Mouse (Mus musculus) intestine, embryonic 16.5 days (tissue): Measurements from ENCODE around the gene Nop58. TPM values are rescaled to one million over a fixed set of nuclear protein-coding genes. Genes with fewer than 3 reads are reported as not detected.

Experiments
- ATAC-seq: fragments of 200-750 bp; cut with Nextera tagmentation; 2 replicates; pipeline ENCODE4 v1.8.0; 2017; ENCODE audit warnings: moderate TSS enrichment, moderate library complexity
- H3K27ac ChIP-seq: fragments of 300-500 bp; sonication (generic); 2 replicates; pipeline ENCODE4 v1.5.1; 2014; ENCODE audit warnings: mild to moderate bottlenecking, low read length
- H3K27me3 ChIP-seq: fragments of 300-500 bp; sonication (generic); replicated peaks from 2 replicates; pipeline ENCODE4 v1.6.1; 2014; ENCODE audit warnings: low read length, control low read depth, mixed read lengths; ENCODE audit not compliant: control insufficient read depth, insufficient read depth
- H3K36me3 ChIP-seq: fragments of 300-500 bp; sonication (generic); 2 replicates; pipeline ENCODE4 v1.6.1; 2014; ENCODE audit warnings: low read length, control low read depth; ENCODE audit not compliant: control insufficient read depth, insufficient read depth
- H3K4me1 ChIP-seq: fragments of 300-500 bp; sonication (generic); 2 replicates; pipeline ENCODE4 v1.6.1; 2014; ENCODE audit warnings: low read length, control low read depth, mixed read lengths; ENCODE audit not compliant: control insufficient read depth, insufficient read depth
- H3K4me2 ChIP-seq: fragments of 300-500 bp; sonication (generic); 2 replicates; pipeline ENCODE4 v1.6.1; 2014; ENCODE audit warnings: low read depth, low read length, control low read depth
- H3K4me3 ChIP-seq: fragments of 300-500 bp; sonication (generic); 2 replicates; pipeline ENCODE4 v1.5.1; 2014; ENCODE audit warnings: mild to moderate bottlenecking, low read length
- H3K9ac ChIP-seq: fragments of 300-500 bp; sonication (generic); 2 replicates; pipeline ENCODE4 v1.6.1; 2014; ENCODE audit warnings: low read depth, low read length
- H3K9me3 ChIP-seq: fragments of 300-500 bp; sonication (generic); 2 replicates; pipeline ENCODE4 v1.6.1; 2016; ENCODE audit warnings: low read length, control low read depth; ENCODE audit not compliant: control insufficient read depth
- WGBS: fragments of 180-500 bp; shearing (Covaris S2); extraction: QIAGEN DNeasy Blood & Tissue Kit; methylation state at CpG from one replicate; pipeline ENCODE4 v1.1.7; 2014; 5-methylcytosine and 5-hydroxymethylcytosine counted together
- polyA plus RNA-seq: library from polyadenylated mRNA; unstranded; fragments of >200 nt; fragmentation: Nextera tagmentation; extraction: Ambion mirVana; gene quantifications from 2 replicates; pipeline ENCODE4 v1.2.1, GENCODE M21; 2015

Gene Nop58
- polyA plus RNA-seq, 1 experiment from 2014 or later, result 227 TPM

DNA sequence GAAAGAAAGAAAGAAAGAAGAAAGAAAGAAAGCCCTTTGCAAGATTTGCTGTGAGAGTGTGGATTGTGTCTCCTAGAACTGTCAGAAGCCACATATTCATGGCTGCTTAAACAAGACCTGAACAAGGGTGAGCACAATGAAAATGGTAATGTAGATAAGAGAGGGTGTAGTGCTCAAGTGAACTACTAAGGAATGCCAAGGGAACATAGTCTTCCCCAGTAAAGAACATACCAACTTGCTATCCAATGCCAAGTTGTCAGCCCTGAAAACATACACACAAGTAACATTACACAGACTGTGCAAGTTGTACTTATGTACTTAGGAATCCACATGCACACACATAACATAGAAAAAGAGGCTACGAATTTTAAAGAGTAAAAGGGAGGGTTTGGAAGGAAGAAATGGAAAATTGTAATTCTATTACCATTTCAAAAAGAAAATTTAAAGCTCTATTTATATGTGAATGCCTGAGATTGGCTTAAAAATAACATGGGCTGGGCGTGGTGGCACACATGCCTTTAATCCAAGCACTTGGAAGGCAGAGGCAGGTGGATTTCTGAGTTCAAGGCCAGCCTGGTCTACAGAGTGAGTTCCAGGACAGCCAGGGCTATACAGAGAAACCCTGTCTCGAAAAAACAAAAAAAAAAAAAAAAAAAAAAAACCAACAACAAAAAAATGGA is 21.2 kb upstream of the Nop58 start:
- no peaks in the 10 kb centered on the region for H3K9me3 ChIP-seq
- no peak overlapping the region for H3K4me2 ChIP-seq
- ATAC-seq, result no peak
- H3K4me1 ChIP-seq, result peaks cover 6% of the 10 kb centered on the region
- no peak overlapping the region for H3K27ac ChIP-seq
- no peak overlapping the region for H3K9ac ChIP-seq
- no peak overlapping the region for H3K4me3 ChIP-seq
- WGBS, result 79% methylated on average over 2 of the region's 3 CpGs
- no peaks in the 10 kb centered on the region for H3K27me3 ChIP-seq
- no peaks in the 10 kb centered on the region for H3K36me3 ChIP-seq

GRCm38 (mm10) chr1:59668871-59669270 is 15.9 kb upstream of the Nop58 start:
- Histone ChIP-seq H3K27ac (no peak overlapping the region), H3K4me3 (no peak overlapping the region), H3K4me1 (peaks cover 12% of the 10 kb centered on the region), H3K9me3 (no peaks in the 10 kb centered on the region), H3K9ac (no peak overlapping the region; the same call in 1 of the 2 replicates), H3K27me3 (no peaks in the 10 kb centered on the region), H3K4me2 (no peak overlapping the region), H3K36me3 (no peaks in the 10 kb centered on the region)
- WGBS, result 72% methylated on average over 2 of the region's 2 CpGs
- ATAC-seq, result no peak

- Histone ChIP-seq H3K36me3 (no peaks in the 10 kb centered on the region), H3K4me3 (peak overlapping the region; percentile 99), H3K9ac (peak overlapping the region; percentile 96), H3K27me3 (no peaks in the 10 kb centered on the region), H3K4me1 (peaks cover 12% of the 10 kb centered on the region), H3K4me2 (peak overlapping the region; percentile 51), H3K9me3 (no peaks in the 10 kb centered on the region), H3K27ac (peak overlapping the region; percentile 93)
- WGBS, result under 1% methylated on average over 39 of the region's 54 CpGs
- peak; percentile 81 for ATAC-seq
Measured at GRCm38 (mm10) chr1:59669962-59670630, 14.7 kb upstream of the Nop58 start.

GRCm38 (mm10) chr1:59670641-59671168 is 14.1 kb upstream of the Nop58 start, which contains the start of gene Sumo1:
TSS of gene Sumo1 (minus strand) at chr1:59670834.
- no peaks in the 10 kb centered on the region for H3K36me3 ChIP-seq
- peaks cover 12% of the 10 kb centered on the region for H3K4me1 ChIP-seq
- no peaks in the 10 kb centered on the region for H3K9me3 ChIP-seq
- peak; percentile 95 for ATAC-seq
- peak within 1 kb of the TSS; percentile 96 for H3K9ac ChIP-seq
- under 1% methylated on average over 36 of the region's 36 CpGs for WGBS
- H3K27ac ChIP-seq, result peak within 1 kb of the TSS; percentile 93
- H3K4me3 ChIP-seq, result peak within 1 kb of the TSS; percentile 99
- H3K27me3 ChIP-seq, result no peaks in the 10 kb centered on the region
- peak within 1 kb of the TSS; percentile 70 for H3K4me2 ChIP-seq

- peaks cover 5% of the 10 kb centered on the region for H3K4me1 ChIP-seq
- no peak overlapping the region for H3K9ac ChIP-seq
- no peaks in the 10 kb centered on the region for H3K27me3 ChIP-seq
- H3K4me3 ChIP-seq, result no peak overlapping the region
- H3K4me2 ChIP-seq, result no peak overlapping the region
- 92% methylated on average over 2 of the region's 2 CpGs for WGBS
- ATAC-seq, result no peak
- H3K27ac ChIP-seq, result no peak overlapping the region
- no peaks in the 10 kb centered on the region for H3K9me3 ChIP-seq
- no peaks in the 10 kb centered on the region for H3K36me3 ChIP-seq
Measured at GRCm38 (mm10) chr1:59673661-59674060, 11.1 kb upstream of the Nop58 start.

GRCm38 (mm10) chr1:59683926-59684818 is 599 bp upstream of the Nop58 start:
- H3K4me2 ChIP-seq, result peak overlapping the region; percentile 77
- H3K27me3 ChIP-seq, result no peaks in the 10 kb centered on the region
- H3K4me1 ChIP-seq, result peaks cover 8% of the 10 kb centered on the region; the same call in 1 of the 2 replicates
- no peaks in the 10 kb centered on the region for H3K9me3 ChIP-seq
- ATAC-seq, result peak; percentile 32
- WGBS, result 7% methylated on average over 11 of the region's 11 CpGs
- H3K27ac ChIP-seq, result peak overlapping the region; percentile 83
- peak overlapping the region; percentile 67 for H3K9ac ChIP-seq
- no peaks in the 10 kb centered on the region for H3K36me3 ChIP-seq
- peak overlapping the region; percentile 44 for H3K4me3 ChIP-seq

DNA sequence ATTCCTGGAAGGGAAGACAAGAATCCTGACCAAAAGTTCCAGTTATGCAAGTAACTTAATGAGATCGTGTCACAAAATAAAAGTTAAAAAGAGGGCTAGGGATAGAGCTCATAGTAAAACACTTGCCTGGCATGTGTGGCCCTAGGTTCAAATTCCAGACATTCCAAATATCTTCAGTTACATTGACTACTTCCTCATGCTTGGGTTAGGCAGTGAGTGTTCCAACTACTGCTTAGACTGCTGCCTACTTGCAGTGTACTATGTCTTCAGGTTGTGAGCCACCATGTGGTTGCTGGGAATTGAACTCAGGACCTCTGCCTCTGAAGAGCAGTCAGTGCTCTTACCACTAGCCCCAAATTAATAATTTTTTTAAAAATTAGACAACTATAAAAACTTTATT is 2.7 kb downstream of the Nop58 start:
- 0 out of 2 replicates have a peak overlapping the region, but pooled peaks have one; percentile 16 for H3K4me2 ChIP-seq
- H3K9me3 ChIP-seq, result no peaks in the 10 kb centered on the region
- ATAC-seq, result no peak
- WGBS, result 52% methylated on average over 1 of the region's 1 CpGs
- peaks cover 8% of the 10 kb centered on the region; the same call in 1 of the 2 replicates for H3K4me1 ChIP-seq
- no peaks in the 10 kb centered on the region for H3K36me3 ChIP-seq
- no peak overlapping the region for H3K27ac ChIP-seq
- H3K9ac ChIP-seq, result no peak overlapping the region
- H3K4me3 ChIP-seq, result no peak overlapping the region
- no peaks in the 10 kb centered on the region for H3K27me3 ChIP-seq

- Histone ChIP-seq H3K4me1 (peaks cover 8% of the 10 kb centered on the region; the same call in 1 of the 2 replicates), H3K9me3 (no peaks in the 10 kb centered on the region), H3K36me3 (no peaks in the 10 kb centered on the region), H3K27me3 (no peaks in the 10 kb centered on the region), H3K27ac (no peak overlapping the region), H3K9ac (no peak overlapping the region), H3K4me2 (no peak overlapping the region), H3K4me3 (no peak overlapping the region)
- no peak for ATAC-seq
- WGBS, result 85% methylated on average over 5 of the region's 5 CpGs
Measured at GRCm38 (mm10) chr1:59690467-59690866, 5.7 kb downstream of the Nop58 start.

DNA sequence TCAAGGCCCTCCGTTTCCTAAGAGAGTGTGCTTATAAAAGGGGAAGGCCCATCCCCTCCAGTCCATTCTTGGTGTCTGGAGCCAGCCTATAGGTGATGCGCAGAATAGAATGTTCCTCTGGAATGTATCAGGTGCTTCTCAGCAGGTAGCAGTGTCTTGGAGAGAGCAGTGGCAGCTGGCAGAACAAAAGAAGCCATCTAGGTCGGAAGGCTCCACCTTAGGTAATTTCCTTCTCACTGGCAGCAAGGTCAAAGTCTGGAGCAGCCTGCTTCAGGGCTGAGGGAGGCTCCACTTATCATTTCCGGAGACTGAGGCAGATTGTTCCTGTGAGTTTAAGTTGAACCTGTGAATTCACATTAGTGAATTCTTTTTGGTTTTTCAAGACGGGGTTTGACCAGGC is 13.0 kb downstream of the Nop58 start:
- Histone ChIP-seq H3K9ac (no peak overlapping the region), H3K27ac (peak overlapping the region; percentile 2; the same call in 1 of the 2 replicates), H3K27me3 (no peaks in the 10 kb centered on the region), H3K4me3 (no peak overlapping the region), H3K4me1 (no peaks in the 10 kb centered on the region), H3K9me3 (no peaks in the 10 kb centered on the region), H3K36me3 (peaks cover 13% of the 10 kb centered on the region), H3K4me2 (no peak overlapping the region)
- 69% methylated on average over 5 of the region's 5 CpGs for WGBS
- peak; percentile 80 for ATAC-seq
